Mouse (Mus musculus) testis, adult 2 months (tissue): ENCODE measurements around the gene Tspan5. TPM values are rescaled to one million over a fixed set of nuclear protein-coding genes. Genes with fewer than 3 reads are reported as not detected.

ENCODE experiments used
- H3K27ac ChIP-seq: fragments of 200-500 bp; 2 replicates; pipeline ENCODE4 v1.5.1; 2012; ENCODE audit warnings: low read depth, low read length; ENCODE audit not compliant: control insufficient read depth, insufficient read depth
- H3K27me3 ChIP-seq: fragments of 200-500 bp; 2 replicates; pipeline ENCODE4 v1.6.1; 2012; ENCODE audit warnings: mild to moderate bottlenecking, low read length, moderate library complexity; ENCODE audit not compliant: control insufficient read depth, insufficient read depth
- H3K36me3 ChIP-seq: fragments of 200-500 bp; 2 replicates; pipeline ENCODE4 v1.6.1; 2012; ENCODE audit warnings: mild to moderate bottlenecking, low read length; ENCODE audit not compliant: control insufficient read depth, insufficient read depth
- H3K4me1 ChIP-seq: fragments of 200-500 bp; 2 replicates; pipeline ENCODE4 v1.6.1; 2012; ENCODE audit warnings: low read length; ENCODE audit not compliant: control insufficient read depth, insufficient read depth
- H3K4me3 ChIP-seq: fragments of 200-500 bp; 2 replicates; pipeline ENCODE4 v1.5.1; 2012; ENCODE audit warnings: low read depth, mild to moderate bottlenecking, low read length, moderate library complexity, mixed read lengths; ENCODE audit not compliant: control insufficient read depth
- CTCF ChIP-seq: fragments of 200-500 bp; IDR thresholded peaks from 2 replicates; pipeline ENCODE4 v1.5.1; 2012; ENCODE audit warnings: low read depth, mild to moderate bottlenecking, inconsistent platforms, low read length, moderate library complexity; ENCODE audit not compliant: control insufficient read depth, insufficient read depth, insufficient replicate concordance
- POLR2A ChIP-seq: fragments of 200-500 bp; IDR thresholded peaks from 2 replicates; pipeline ENCODE4 v1.6.1; 2012; ENCODE audit warnings: low read depth, mild to moderate bottlenecking, inconsistent platforms, low read length, moderate library complexity; ENCODE audit not compliant: control insufficient read depth
- polyA plus RNA-seq: library from polyadenylated mRNA; depleted of rRNA; stranded (reverse); fragments of >200 nt; gene quantifications from 2 replicates; pipeline ENCODE4 v1.2.3, GENCODE M21; 2012

Tspan5 gene
- polyA plus RNA-seq, 1 experiment: 27.9 TPM

DNA sequence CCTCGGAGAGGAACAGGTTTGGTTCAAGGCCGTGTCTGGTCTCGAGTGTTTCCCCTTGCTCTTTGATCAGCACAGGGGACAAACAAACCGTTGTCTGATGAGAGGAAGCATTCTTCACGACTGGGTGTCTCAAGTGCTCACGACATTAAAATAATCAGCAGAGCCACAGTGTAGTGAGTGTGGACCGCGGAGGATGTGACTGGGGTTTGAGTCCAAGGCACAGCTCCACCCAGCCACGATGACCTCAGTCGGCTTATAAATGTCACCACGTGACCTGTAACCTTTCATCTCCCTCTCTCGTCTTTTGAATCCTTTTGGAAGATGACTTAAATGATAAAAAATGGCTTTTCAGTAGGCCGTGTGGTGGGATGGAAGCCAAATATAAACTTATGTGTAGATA is 126.4 kb downstream of the Tspan5 start:
- H3K4me3 ChIP-seq: no peak overlapping the region

DNA sequence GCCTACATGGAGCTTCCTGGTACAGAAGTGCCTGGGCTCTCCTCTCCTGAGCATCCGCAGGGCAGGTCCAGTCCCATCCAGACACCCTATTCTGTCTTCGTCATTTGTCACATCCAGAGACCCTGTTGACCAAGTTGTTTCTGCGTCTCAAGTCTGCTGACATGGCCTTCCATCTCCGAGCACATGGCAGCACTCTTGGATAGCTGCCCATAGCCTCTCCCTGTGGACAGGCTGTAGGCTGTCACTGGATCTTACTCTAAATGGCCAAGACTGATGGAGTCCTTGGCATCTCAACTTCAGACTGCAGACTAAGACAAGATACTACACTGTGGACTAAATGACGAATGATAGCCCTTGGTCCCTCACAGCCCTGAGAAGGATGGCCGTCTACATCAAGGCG is 133.3 kb downstream of the Tspan5 start:
- H3K27ac ChIP-seq: no peak overlapping the region
- H3K36me3 ChIP-seq: no peaks in the 10 kb centered on the region
- H3K27me3 ChIP-seq: no peaks in the 10 kb centered on the region
- H3K4me1 ChIP-seq: no peaks in the 10 kb centered on the region
- TF ChIP-seq CTCF (no peak), POLR2A (no peak)
- H3K4me3 ChIP-seq: no peak overlapping the region

More for the DNA sequence above, 126.4 kb downstream of the Tspan5 start:
- H3K27me3 ChIP-seq: no peaks in the 10 kb centered on the region
- TF ChIP-seq POLR2A: no peak
- no peak overlapping the region for H3K27ac ChIP-seq
- H3K36me3 ChIP-seq: no peaks in the 10 kb centered on the region
- no peaks in the 10 kb centered on the region for H3K4me1 ChIP-seq

DNA sequence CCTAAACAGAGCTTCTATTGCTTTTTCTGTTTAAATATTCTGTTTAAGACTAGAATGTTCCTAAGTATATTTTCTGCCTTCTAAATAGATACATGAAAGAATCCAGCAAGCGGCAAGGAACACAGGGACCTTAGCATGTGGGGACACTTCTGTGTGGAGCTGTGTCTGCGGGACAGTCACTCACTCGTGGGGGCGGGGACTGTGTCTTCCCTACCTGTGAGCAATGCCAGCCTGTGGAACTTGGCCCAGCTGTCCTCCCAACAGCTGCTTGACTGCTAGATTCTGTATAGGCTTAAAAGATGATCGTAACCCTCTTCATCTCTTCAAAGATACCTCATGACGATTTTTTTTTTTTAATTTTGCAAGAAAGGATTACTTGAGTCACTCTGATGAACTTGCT is 133.9 kb downstream of the Tspan5 start:
- H3K4me3 ChIP-seq: no peak overlapping the region
- H3K27ac ChIP-seq: no peak overlapping the region
- H3K36me3 ChIP-seq: no peaks in the 10 kb centered on the region
- no peaks in the 10 kb centered on the region for H3K4me1 ChIP-seq
- no peaks in the 10 kb centered on the region for H3K27me3 ChIP-seq
- TF ChIP-seq CTCF: no peak
- no peak for TF ChIP-seq POLR2A

DNA sequence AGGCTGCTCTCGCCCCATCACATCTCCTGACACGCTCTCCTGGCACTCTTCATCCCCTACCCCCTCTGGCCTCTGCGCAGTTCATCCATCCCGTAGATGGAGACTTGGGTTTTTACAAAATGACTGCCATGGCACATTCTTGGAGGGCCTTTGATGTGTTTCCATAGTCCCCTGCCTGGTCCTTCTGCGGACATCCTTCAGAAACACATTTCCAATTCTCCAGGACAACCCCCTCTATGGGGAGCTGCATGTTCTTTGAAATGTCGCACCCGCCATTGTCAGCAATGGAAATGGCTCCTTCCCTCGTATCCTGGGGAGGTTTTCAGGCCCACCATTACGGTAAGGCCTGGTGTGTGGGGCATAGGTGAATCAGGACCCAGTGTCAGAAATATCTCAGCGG is 134.4 kb downstream of the Tspan5 start:
- H3K27me3 ChIP-seq: no peaks in the 10 kb centered on the region
- H3K4me3 ChIP-seq: no peak overlapping the region
- no peak overlapping the region for H3K27ac ChIP-seq
- H3K4me1 ChIP-seq: no peaks in the 10 kb centered on the region
- no peaks in the 10 kb centered on the region for H3K36me3 ChIP-seq
- TF ChIP-seq POLR2A (no peak), CTCF (no peak)

DNA sequence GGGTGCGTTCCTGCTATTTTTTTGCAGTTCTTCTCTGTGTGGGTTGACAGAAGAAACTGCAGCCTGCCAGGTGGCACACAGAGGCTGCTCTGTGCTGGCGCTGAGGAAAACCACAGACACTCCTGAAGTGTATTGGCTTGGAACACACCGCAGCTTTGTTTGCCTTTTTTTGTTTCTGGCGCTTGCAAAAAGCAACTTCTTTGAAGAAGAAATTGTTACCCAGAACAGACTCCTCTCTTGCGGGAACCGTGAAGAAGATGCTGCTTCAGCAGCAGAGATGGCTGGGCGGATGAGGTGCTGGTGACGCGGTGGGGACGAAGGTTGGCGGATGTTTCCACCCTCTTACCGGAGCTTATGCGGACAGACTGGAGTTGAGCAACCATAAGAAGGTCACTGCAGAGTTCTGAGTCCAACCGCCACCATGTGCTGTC is 135.0 kb downstream of the Tspan5 start:
- H3K4me3 ChIP-seq: no peak overlapping the region
- H3K27ac ChIP-seq: no peak overlapping the region
- TF ChIP-seq CTCF (no peak), POLR2A (no peak)
- no peaks in the 10 kb centered on the region for H3K4me1 ChIP-seq
- no peaks in the 10 kb centered on the region for H3K36me3 ChIP-seq
- H3K27me3 ChIP-seq: no peaks in the 10 kb centered on the region

DNA sequence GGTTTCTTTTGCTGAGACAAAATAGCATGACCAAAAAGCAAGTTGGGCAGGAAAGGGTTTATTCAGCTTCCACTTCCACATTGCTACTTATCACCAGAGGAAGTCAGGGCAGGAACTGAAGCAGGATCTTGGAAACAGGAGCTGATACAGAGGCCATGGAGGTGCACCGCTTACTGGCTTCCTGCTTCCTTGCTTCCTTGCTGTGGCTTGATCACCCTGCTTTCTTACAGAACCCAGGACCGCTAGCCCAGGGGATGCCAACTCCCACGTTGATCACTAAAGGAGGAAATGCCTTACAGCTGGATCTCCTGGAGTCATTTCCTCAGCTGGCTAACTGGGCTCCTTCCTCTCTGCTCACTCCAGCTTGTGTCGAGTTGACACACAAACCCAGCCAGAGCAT is 135.7 kb downstream of the Tspan5 start:
- H3K4me3 ChIP-seq: no peak overlapping the region
- H3K27ac ChIP-seq: no peak overlapping the region
- H3K27me3 ChIP-seq: no peaks in the 10 kb centered on the region
- no peaks in the 10 kb centered on the region for H3K36me3 ChIP-seq
- TF ChIP-seq POLR2A (no peak), CTCF (no peak)
- no peaks in the 10 kb centered on the region for H3K4me1 ChIP-seq

DNA sequence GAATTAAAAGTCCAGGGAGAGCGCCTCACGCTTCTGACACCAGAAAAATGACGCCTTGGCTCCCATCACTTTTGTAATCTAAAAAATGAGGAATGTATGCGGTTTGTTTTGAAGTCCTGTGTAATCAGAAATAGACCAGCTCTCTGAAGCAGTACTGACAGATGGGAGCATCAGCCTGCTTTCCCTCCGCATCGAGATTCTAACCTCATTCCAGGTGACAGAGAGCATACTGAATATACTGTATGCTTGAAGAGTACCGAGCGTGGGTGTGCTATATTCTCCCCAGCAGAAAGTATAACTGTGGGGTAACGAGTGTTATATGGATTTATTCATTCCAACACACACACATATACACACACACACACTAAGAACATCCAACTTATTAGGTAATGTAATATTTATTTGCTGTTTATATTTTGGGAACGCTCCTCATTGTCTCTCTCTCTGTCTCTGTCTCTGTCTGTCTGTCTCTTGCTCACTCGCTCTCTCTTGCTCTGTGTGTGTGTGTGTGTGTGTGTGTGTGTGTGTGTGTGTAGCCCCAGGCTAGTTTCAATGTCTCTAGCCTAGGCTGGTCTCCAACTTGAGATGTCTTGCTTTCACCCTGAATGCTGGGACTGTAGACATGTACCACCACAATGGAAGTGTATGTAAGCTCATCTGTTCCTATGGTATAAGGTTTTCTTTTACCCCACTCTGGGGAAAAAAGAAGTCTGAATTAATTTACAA is 139.2 kb downstream of the Tspan5 start:
- no peak overlapping the region for H3K4me3 ChIP-seq
- no peak overlapping the region for H3K27ac ChIP-seq
- no peaks in the 10 kb centered on the region for H3K4me1 ChIP-seq
- no peaks in the 10 kb centered on the region for H3K36me3 ChIP-seq
- TF ChIP-seq CTCF: no peak
- TF ChIP-seq POLR2A: no peak
- no peaks in the 10 kb centered on the region for H3K27me3 ChIP-seq

DNA sequence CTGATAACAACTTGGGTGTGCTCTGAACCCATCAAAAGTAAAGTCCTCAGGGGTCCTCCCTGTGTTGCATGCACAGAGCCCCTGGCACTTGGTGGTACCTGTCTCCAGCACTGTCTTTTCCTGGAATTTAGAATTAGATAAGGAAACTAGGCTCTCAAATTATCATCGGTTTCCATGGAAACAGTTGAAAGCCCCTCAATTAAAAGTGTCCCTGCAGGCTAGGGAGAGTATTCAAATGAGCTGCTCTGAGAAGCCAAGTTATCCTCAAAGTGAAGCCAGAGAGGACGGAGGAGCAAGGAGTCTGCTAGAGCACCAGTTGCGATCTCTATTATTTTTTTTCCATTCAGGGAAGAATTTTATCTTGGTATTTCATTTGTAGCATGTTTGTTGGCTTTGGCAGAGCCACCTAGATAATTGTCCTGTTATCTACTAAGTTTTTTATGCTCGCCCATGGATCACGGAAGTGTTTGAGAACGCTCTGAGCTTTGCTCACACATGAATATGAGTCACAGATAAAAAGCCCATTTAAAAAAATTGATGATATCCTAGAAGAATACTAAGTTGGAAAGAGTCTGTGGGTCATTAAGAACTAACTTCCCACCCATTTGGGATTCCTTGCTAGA is 139.8 kb downstream of the Tspan5 start:
- Histone ChIP-seq H3K27ac (no peak overlapping the region), H3K36me3 (no peaks in the 10 kb centered on the region), H3K4me3 (no peak overlapping the region), H3K27me3 (no peaks in the 10 kb centered on the region), H3K4me1 (no peaks in the 10 kb centered on the region)
- TF ChIP-seq CTCF: no peak
- no peak for TF ChIP-seq POLR2A
